Mouse (Mus musculus) ovary, postnatal 14 days (tissue): ENCODE results near the gene Zbtb16.

Experiments used
- DNase-seq: peaks from one replicate; pipeline ENCODE4 v3.0.0; 2022; ENCODE audit warnings: low spot score

Zbtb16 gene

GRCm38 (mm10) chr9:48767666-48768432 is 68.2 kb downstream of the Zbtb16 start:
- no peak for DNase-seq

DNA sequence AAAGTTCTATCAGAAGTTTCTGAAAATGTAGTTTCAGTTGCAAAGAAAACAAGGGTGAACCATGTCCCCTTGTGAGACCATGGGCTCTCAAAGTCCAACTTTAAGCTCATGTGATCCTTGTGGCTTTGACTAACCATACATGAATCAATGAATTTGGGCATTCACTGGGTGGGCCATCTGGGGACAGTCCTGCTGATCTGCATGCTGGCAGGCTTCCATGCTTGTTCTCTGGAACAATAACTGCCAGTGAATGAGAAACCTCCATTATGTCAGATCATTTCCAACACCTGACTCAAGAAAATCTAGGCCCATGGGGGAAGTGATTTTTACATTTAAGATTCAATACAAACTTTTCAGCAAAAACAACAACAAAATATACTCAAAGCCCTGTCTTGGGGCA is 70.1 kb downstream of the Zbtb16 start:
- no peak for DNase-seq

DNA sequence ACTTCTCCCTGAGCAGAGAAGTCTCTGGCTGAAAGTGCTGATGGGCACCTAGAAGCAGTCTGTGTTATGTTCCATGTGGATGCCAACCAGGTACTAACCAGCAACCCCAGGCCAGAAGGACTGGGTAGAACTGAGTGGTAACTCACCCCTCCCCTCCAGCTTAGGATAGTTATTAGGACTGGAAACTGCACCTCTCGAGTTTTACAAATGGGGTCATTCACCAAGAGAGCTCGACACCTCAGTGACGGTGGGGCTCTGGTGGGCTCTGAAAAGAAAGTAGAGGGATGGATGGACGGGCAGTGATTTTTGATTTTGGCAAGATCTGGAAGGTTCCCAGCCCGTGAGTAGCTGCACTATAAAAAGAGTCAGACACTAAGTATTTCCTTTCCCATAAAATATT is 71.7 kb downstream of the Zbtb16 start:
- DNase-seq = no peak

GRCm38 (mm10) chr9:48761732-48762637 is 74.0 kb downstream of the Zbtb16 start:
- no peak for DNase-seq

- no peak for DNase-seq
These were observed 74.9 kb downstream of the Zbtb16 start for GRCm38 (mm10) chr9:48761175-48761556.

- DNase-seq = no peak
These were observed 75.4 kb downstream of the Zbtb16 start for GRCm38 (mm10) chr9:48760449-48761174.

- DNase-seq = no peak
These were observed 76.9 kb downstream of the Zbtb16 start for GRCm38 (mm10) chr9:48759098-48759497.

- no peak for DNase-seq
These were observed 78.1 kb downstream of the Zbtb16 start for GRCm38 (mm10) chr9:48757650-48758580.

DNA sequence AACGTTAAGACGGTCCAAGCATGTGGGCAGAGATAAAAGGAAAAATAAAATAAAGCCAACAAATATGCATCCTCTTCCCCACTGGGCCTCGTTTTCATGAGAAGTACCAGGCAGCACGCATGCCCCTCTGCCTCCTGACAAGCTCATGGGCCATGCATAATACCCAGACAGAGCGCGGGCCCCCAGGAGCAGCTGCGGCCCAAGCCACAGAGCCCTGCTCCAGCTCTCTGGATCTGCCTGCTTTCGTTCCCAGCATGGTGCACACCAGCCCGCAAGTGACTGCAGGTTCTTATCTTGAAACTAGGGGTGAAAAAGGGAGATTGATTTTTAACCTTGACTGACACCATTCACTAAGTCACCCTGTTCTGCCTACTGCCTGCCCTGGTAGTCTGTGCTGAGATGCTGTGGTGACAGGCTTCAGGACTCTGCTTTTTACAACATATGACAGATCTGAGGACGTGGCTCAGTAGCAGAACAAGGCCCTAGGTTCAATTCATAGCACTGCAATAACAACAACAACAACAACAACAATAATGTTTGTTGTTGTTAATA is 79.7 kb downstream of the Zbtb16 start:
- no peak for DNase-seq

DNA sequence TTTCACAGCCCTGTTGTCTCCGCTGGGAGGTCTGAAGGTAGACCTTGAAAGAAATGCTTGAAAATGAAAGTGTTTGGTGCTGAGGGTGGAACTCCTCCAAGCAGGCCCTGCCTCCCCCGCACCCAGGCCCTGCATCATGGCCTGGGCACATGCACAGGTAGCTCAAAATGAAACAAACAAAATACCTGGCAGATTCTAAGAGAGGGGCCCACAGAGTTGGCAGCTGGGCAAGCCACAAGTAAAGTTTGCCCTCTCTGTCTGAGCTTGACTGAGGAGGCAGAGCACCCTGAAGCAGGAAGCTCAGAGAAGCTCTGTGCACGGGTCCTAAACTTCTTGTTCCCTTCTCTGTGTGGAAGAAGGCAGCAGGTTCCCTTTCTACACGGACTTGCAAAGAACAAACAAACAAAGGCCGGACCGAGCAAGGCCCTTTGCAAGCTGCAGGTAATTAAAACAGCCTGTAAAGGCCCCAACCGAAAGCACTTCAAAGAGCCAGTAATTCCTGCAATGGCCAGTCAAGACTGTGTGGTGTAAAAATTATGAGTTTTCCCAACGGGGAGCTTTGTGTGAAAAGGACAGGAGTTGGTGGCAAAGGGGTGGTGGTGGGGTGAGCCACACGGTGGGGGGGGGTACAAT is 80.5 kb downstream of the Zbtb16 start:
- no peak for DNase-seq

DNA sequence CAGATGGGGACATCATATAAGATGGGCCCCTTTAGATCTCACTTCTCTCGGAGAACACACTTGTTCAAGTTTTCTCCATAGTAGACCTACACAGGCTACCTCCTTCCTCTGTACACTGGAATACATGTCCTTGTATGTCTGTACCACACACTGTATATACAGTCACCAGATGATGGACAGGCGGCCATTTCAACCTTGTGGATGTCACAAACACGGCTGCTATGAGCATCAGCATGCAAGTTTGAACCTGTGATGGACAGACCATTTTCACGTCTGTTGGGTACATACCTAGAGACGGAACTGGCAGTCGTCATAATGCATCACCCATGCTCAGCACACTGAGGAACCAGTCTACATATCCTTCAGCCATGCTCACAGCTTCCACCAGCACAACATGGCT is 81.6 kb downstream of the Zbtb16 start:
- no peak for DNase-seq

- DNase-seq = no peak
These were observed 82.1 kb downstream of the Zbtb16 start for GRCm38 (mm10) chr9:48753881-48754280.

- DNase-seq = no peak
These were observed 84.1 kb downstream of the Zbtb16 start for GRCm38 (mm10) chr9:48751900-48752299.

- DNase-seq = no peak
These were observed 86.4 kb downstream of the Zbtb16 start for GRCm38 (mm10) chr9:48749666-48750065.

GRCm38 (mm10) chr9:48749168-48749567 is 86.9 kb downstream of the Zbtb16 start:
- DNase-seq = no peak

DNA sequence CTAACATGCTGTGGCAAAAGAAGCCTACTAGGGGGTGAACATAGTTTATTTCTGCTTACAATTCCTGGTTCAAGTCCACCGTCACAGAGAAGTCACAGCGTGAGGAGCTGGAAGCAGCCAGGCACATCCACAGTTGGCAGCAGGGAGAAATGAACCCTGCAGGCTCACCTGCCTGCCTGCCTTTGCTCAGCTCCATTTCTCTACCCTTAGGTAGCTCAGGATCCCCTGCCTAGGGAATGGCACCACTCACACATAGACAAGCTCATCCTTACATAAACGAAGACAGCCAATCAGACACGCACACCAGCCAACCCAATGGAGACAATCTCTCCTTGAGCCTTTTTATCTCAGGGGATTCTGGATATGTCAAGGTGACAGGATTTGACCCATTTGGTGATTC is 87.3 kb downstream of the Zbtb16 start:
- no peak for DNase-seq

GRCm38 (mm10) chr9:48748216-48748615 is 87.8 kb downstream of the Zbtb16 start:
- no peak for DNase-seq

GRCm38 (mm10) chr9:48746506-48746905 is 89.5 kb downstream of the Zbtb16 start:
- no peak for DNase-seq

DNA sequence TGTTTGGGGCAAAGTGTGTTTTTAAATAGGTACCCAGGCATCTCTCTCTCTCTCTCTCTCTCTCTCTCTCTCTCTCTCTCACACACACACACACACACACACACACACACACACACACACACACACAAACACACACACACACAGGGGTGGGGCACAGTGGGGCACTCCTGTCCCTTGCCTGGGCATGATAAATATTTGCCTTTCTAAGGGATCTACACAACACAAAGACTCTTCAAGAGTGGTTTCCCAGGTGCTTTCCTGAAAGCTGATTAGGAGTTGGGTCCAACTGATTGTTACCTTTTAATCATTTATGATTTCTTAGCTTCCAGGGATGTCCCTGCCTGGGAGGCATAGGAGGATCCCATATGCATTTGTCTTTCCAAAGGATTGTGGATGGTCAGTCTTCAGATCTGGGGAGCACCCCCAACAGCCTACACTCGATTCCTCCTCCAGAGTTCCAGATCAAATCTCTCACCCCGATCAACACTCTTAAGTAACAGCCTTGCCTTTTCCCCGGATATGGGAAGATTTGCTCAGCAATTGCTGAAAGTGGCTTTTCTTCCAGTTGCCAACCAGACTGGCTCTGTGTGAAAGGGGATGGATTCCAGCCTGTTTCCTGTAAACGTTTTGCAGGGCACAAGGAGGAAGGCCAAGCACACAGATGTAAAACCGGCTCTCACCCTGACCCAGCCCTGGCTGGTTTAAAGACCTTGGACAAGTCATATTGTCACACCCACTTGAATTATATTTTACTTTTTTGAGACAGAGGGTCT is 90.5 kb downstream of the Zbtb16 start:
- DNase-seq = no peak

- peak; percentile 36 for DNase-seq
These were observed 91.1 kb downstream of the Zbtb16 start for GRCm38 (mm10) chr9:48744916-48745315.
